Mouse (Mus musculus): ENCODE measurements at regions not wholly inside any gene's neighbourhood (a gene's known extent, or its start where the extent isn't known, plus 50 kb on each side); places are given as distances from the start of the nearest gene placed in this dataset.

DNA sequence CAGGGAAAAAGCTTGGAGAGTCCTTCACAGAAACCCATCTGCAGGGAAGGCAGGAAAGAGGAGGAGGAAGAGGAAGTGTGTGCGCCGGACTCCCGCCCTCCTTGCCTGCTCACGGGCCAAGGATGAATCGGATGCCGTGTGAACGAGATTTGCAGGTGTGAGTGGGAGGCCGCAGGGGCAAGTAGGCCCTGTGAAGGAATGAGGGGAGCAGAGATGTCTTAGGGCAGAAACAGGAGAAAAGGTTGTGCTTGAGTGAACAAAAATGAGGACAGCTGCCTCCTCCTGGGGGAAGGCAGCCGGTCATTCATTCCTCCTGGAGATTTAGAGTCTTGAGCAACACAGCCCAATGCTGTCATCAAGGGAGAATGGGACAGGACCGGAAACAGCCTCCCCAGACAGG, 104.1 kb upstream of the Cdkn3 start:
- in situ Hi-C loops (cut with MboI; ENCODE audit: low sequenced_read_pairs in 2 of 2, unreplicated experiment in 2 of 2): no loop called here

DNA sequence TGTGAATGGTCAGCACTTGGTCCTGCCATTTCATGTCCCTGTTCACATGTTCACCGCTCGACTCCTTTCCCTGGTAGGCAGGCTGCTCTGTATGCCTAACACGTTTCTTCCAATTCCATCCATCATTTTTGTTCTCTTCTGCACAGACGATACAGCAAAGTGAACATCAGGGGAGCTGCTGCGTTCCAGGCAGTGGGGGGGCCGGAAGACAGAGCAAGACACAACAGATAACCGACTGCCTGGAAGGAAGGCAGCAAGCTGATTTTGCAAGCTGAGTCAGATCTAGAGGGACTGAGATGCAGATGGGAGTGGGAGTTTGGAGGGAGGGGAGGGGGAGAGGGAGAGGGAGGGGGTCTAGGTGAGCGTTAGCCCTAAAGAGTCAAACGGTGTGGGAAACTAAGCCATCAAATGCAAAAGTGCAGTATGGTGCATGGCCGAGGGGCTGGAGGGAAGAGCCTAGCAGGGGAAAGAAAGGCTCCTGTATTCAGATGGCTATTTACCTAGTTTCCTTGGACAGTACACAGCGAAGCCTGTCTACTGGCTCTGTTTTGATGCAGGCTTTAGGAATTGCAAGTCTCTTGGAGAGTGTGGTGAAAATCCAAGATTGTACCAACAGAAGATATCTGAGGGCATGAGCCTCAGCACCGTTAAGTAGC, 112.9 kb upstream of the Cdkn3 start:
- Histone ChIP-seq H3K4me3 (ENCODE audit: insufficient read depth in 1 of 2, low read depth in 1 of 2, low read length in 2 of 2, poor library complexity in 1 of 2, severe bottlenecking in 1 of 2) (no peak overlapping the region), H3K27ac (ENCODE audit: insufficient read depth, low read depth, low read length, poor library complexity, severe bottlenecking) (no peak overlapping the region), H3K36me3 (ENCODE audit: control insufficient read depth, insufficient read depth, low read length, poor library complexity, severe bottlenecking) (no peaks in the 10 kb centered on the region), H3K4me1 (ENCODE audit: control insufficient read depth in 2 of 2, insufficient read depth in 2 of 2, low read length in 2 of 2, poor library complexity in 1 of 2) (no peaks in the 10 kb centered on the region), H3K9ac (ENCODE audit: insufficient read depth, low read depth, low read length, poor library complexity, severe bottlenecking) (no peak overlapping the region), H3K9me3 (ENCODE audit: control insufficient read depth, insufficient read depth, low read depth, low read length) (no peaks in the 10 kb centered on the region)
- no peak for DNase-seq (ENCODE audit: low read depth, low spot score)
- TF ChIP-seq MAFK (IDR thresholded peaks at IDR 0.05; ENCODE audit: insufficient read depth, low read depth, low read length): no peak
- no peak for TF ChIP-seq ZC3H11A (IDR thresholded peaks at IDR 0.05; ENCODE audit: borderline replicate concordance, low read depth, low read length)
- no peak for TF ChIP-seq ZNF384 (IDR thresholded peaks at IDR 0.05; ENCODE audit: low read depth, low read length)
- TF ChIP-seq CHD2 (IDR thresholded peaks at IDR 0.05; ENCODE audit: low read depth, low read length): no peak
- in situ Hi-C loops (cut with MboI; ENCODE audit: low sequenced_read_pairs in 2 of 2, unreplicated experiment in 2 of 2): no loop called here

More for the DNA sequence above, 104.1 kb upstream of the Cdkn3 start:
- TF ChIP-seq ZC3H11A (IDR thresholded peaks at IDR 0.05; ENCODE audit: borderline replicate concordance, low read depth, low read length) (no peak), CHD2 (IDR thresholded peaks at IDR 0.05; ENCODE audit: low read depth, low read length) (no peak), ZNF384 (IDR thresholded peaks at IDR 0.05; ENCODE audit: low read depth, low read length) (no peak)
- no peaks in the 10 kb centered on the region for H3K36me3 ChIP-seq (ENCODE audit: control insufficient read depth, insufficient read depth, low read length, poor library complexity, severe bottlenecking)
- DNase-seq (ENCODE audit: low read depth, low spot score): no peak
- no peak overlapping the region for H3K4me3 ChIP-seq (ENCODE audit: insufficient read depth in 1 of 2, low read depth in 1 of 2, low read length in 2 of 2, poor library complexity in 1 of 2, severe bottlenecking in 1 of 2)
- no peak overlapping the region for H3K9ac ChIP-seq (ENCODE audit: insufficient read depth, low read depth, low read length, poor library complexity, severe bottlenecking)
- no peak overlapping the region for H3K27ac ChIP-seq (ENCODE audit: insufficient read depth, low read depth, low read length, poor library complexity, severe bottlenecking)
- no peaks in the 10 kb centered on the region for H3K9me3 ChIP-seq (ENCODE audit: control insufficient read depth, insufficient read depth, low read depth, low read length)
- H3K4me1 ChIP-seq (ENCODE audit: control insufficient read depth in 2 of 2, insufficient read depth in 2 of 2, low read length in 2 of 2, poor library complexity in 1 of 2): no peaks in the 10 kb centered on the region

DNA sequence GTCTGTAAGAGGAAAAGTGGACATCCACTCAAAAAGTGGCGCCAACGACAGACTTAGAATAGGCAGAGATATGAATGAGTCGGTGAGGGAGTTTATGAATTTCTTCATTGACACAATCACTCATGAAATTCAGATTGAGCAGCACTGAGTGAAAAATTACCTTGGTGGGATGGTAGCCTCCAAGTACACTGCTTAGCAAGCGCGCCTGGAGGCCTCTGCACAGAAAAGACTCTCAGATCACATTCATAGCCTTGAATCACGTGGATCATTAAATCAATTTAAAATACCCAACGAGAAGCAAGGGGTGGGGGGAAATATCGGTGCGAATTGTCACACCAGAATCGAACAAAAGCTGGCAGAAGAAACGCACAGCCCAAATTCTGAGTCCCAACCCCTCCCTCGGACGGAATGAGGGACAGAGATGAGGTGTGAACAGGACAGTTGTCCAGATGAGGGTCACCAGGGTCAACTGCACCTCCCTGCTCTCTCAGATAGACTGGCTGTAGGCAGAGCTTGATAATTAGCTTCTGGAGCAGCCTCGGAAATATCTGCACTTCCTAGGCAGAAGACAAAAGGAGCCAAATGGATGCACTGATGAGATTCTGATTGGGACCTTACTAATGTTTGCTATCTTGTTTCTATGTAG, 113.5 kb upstream of the Cdkn3 start:
- no peak for DNase-seq (ENCODE audit: low read depth, low spot score)
- no peak overlapping the region for H3K9ac ChIP-seq (ENCODE audit: insufficient read depth, low read depth, low read length, poor library complexity, severe bottlenecking)
- TF ChIP-seq HCFC1 (IDR thresholded peaks at IDR 0.05; ENCODE audit: borderline replicate concordance, insufficient read depth, low read length) (no peak), MAFK (IDR thresholded peaks at IDR 0.05; ENCODE audit: insufficient read depth, low read depth, low read length) (no peak), ZNF384 (IDR thresholded peaks at IDR 0.05; ENCODE audit: low read depth, low read length) (no peak), CHD2 (IDR thresholded peaks at IDR 0.05; ENCODE audit: low read depth, low read length) (no peak), ZC3H11A (IDR thresholded peaks at IDR 0.05; ENCODE audit: borderline replicate concordance, low read depth, low read length) (no peak)
- no peak overlapping the region for H3K27ac ChIP-seq (ENCODE audit: insufficient read depth, low read depth, low read length, poor library complexity, severe bottlenecking)
- in situ Hi-C loops (cut with MboI; ENCODE audit: low sequenced_read_pairs in 2 of 2, unreplicated experiment in 2 of 2): no loop called here
- no peaks in the 10 kb centered on the region for H3K9me3 ChIP-seq (ENCODE audit: control insufficient read depth, insufficient read depth, low read depth, low read length)
- no peaks in the 10 kb centered on the region for H3K4me1 ChIP-seq (ENCODE audit: control insufficient read depth in 2 of 2, insufficient read depth in 2 of 2, low read length in 2 of 2, poor library complexity in 1 of 2)
- H3K36me3 ChIP-seq (ENCODE audit: control insufficient read depth, insufficient read depth, low read length, poor library complexity, severe bottlenecking): no peaks in the 10 kb centered on the region
- no peak overlapping the region for H3K4me3 ChIP-seq (ENCODE audit: insufficient read depth in 1 of 2, low read depth in 1 of 2, low read length in 2 of 2, poor library complexity in 1 of 2, severe bottlenecking in 1 of 2)

DNA sequence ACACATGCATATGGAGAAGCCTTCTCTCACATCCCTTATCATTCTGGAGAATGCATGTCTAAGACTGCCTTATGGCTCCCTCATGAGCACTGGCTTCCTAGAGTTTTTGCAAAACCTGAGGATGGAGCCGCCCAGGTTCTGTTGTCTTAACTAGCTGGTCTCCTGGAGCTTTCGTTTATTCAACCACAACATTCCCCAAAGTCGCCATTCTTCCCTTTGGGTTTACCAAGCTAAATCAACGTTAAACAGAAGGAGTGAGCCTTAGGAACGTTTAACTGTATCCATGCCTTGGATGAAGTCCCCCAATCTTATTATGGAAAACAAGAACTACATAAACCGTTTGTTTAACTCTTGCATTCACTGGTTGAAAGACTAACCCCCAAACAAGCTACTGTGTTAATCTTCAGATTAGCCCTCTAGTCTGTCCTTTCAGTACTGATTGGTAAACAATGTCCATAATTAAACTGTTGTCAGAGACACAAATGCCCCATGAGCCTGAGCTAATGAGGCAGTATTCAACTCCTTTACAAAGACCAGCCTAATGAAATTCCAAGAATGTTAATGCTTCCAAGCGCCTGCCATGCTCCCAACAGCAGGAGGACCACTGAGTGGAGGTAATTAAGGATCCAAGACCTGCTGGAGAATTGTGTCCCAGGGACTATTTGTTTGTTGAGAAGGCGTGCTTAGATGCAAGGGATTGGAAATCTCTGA, 121.1 kb upstream of the Cdkn3 start:
- no peak overlapping the region for H3K4me3 ChIP-seq (ENCODE audit: insufficient read depth in 1 of 2, low read depth in 1 of 2, low read length in 2 of 2, poor library complexity in 1 of 2, severe bottlenecking in 1 of 2)
- H3K9me3 ChIP-seq (ENCODE audit: control insufficient read depth, insufficient read depth, low read depth, low read length): no peaks in the 10 kb centered on the region
- TF ChIP-seq MAFK (IDR thresholded peaks at IDR 0.05; ENCODE audit: insufficient read depth, low read depth, low read length) (no peak), ZNF384 (IDR thresholded peaks at IDR 0.05; ENCODE audit: low read depth, low read length) (no peak), CHD2 (IDR thresholded peaks at IDR 0.05; ENCODE audit: low read depth, low read length) (no peak), ZC3H11A (IDR thresholded peaks at IDR 0.05; ENCODE audit: borderline replicate concordance, low read depth, low read length) (no peak), HCFC1 (IDR thresholded peaks at IDR 0.05; ENCODE audit: borderline replicate concordance, insufficient read depth, low read length) (no peak)
- H3K27ac ChIP-seq (ENCODE audit: insufficient read depth, low read depth, low read length, poor library complexity, severe bottlenecking): no peak overlapping the region
- no peaks in the 10 kb centered on the region for H3K4me1 ChIP-seq (ENCODE audit: control insufficient read depth in 2 of 2, insufficient read depth in 2 of 2, low read length in 2 of 2, poor library complexity in 1 of 2)
- DNase-seq (ENCODE audit: low read depth, low spot score): no peak
- no peaks in the 10 kb centered on the region for H3K36me3 ChIP-seq (ENCODE audit: control insufficient read depth, insufficient read depth, low read length, poor library complexity, severe bottlenecking)
- in situ Hi-C loops (cut with MboI; ENCODE audit: low sequenced_read_pairs in 2 of 2, unreplicated experiment in 2 of 2): no loop called here
- no peak overlapping the region for H3K9ac ChIP-seq (ENCODE audit: insufficient read depth, low read depth, low read length, poor library complexity, severe bottlenecking)
